Mouse (Mus musculus) large intestine, adult 2 months (tissue): ENCODE measurements around the gene Qrich2. TPM values are rescaled to one million over a fixed set of nuclear protein-coding genes. Genes with fewer than 3 reads are reported as not detected.

Experiments
- DNase-seq: peaks from one replicate; pipeline ENCODE4 v3.0.0-alpha.2; 2012; ENCODE audit warnings: low read depth, low spot score
- WGBS: fragments of 180-500 bp; shearing (Covaris S2); methylation state at CpG from one replicate; pipeline ENCODE4 v1.1.7; 2018; 5-methylcytosine and 5-hydroxymethylcytosine counted together
- polyA plus RNA-seq: library from polyadenylated mRNA; depleted of rRNA; stranded (reverse); fragments of >200 nt; gene quantifications from 2 replicates; pipeline ENCODE4 v1.2.3, GENCODE M21; 2012

The Qrich2 gene
- polyA plus RNA-seq, 1 experiment = 0.11 TPM

DNA sequence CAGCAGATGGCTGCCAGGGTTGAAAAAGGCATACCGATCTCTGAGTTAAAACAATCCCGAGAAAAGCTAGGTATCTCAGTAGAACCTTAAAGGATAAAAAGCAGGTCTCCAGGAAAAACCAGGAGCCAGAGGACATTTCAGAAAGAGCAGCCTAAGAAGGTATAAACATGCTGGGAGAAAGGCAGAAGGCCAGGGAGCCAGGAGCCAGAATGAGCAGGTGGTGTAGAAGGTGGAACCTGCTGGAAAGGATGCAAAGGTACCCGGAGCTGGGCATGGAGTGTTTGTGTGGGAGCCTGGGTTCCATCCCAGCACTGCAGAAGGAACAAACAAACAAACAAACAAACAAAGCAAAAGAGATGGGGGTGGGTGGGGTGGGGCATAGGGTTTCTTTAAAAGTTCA is 16.7 kb downstream of the Qrich2 start:
- WGBS = 91% methylated on average over 3 of the region's 3 CpGs
- no peak for DNase-seq

DNA sequence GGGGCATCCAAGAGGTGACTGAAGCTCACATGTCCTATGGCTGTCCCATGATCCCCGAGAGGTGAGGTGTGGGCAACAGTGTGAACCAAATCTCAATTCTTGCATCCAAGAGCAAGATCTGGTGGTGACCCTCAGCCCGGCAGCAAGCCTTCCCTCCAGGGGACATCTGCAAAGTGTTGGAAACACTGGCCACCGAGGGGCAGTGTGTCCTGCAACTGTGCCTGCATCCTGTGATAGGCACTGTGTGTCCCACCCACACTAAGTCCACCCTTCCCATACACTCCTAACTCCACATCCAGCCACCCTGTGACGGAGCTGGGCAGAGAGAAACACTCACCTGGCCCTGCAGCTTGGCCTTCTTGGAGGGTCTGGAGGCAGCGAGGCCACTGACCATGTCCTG is 18.2 kb downstream of the Qrich2 start:
- WGBS = 74% methylated on average over 5 of the region's 5 CpGs
- DNase-seq = no peak

DNA sequence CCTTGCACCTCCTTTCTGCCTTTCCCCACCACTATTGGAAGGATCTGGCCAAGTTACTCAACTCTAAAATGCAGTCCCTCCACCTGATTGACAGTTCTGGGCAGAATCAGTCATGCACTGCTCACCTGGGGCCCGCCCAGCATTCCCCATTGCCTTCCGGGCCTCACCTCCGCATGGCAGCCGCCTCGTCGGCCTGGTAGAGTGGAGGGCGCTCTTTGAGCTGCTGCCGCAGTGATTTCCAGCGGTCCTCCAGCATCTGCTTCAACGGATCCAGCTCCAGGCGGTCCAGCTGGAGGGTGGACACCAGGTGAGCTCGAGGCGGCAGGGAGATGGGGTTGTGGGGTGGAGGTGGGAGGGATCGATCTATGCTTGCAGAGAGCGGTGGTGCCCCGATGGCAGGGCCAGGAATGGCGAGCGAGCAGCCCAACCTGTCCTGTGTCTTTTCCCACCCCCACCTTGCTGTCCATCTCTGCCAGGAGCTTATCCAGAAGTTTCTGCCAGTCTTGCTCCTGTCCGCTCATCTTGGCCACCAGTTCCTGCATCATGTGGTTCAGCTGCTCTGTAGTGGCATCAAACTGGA is 19.6 kb downstream of the Qrich2 start:
- WGBS = 14% methylated on average over 19 of the region's 19 CpGs
- no peak for DNase-seq

DNA sequence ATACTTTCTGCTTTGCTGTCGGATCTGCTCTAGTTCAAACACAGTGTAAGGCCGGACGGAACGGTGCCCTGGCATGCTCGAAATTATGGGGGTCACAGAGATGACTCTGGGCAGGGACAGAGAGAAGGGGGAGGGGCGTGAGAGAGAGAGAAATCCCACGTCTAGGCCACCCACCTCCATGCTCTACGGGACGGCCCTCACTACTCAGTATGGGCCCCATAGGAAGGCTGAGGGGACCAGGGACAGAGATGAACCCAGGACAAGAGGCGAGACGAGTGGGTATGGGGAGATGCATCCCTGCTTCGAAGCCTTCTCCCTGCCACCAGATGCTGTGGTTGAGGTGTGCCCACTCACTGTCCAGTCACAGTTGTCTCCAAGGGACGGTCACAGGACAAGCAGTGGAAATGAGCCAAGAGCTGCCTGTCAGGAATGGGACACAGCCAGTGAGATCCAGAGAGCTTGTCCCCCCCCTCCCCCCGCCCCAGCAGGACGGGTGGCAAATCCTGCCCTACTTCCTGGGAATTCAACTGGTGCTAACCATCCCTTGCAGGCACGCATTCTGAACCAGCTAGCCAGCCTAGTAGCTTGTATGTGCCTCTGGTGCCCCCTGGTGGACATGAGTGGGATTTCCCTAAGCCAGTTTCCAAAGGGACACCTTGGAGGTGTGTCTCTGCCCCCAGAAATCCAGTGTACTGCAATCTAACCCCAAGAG is 20.3 kb downstream of the Qrich2 start:
- 44% methylated on average over 16 of the region's 16 CpGs for WGBS
- DNase-seq = peak; percentile 88

DNA sequence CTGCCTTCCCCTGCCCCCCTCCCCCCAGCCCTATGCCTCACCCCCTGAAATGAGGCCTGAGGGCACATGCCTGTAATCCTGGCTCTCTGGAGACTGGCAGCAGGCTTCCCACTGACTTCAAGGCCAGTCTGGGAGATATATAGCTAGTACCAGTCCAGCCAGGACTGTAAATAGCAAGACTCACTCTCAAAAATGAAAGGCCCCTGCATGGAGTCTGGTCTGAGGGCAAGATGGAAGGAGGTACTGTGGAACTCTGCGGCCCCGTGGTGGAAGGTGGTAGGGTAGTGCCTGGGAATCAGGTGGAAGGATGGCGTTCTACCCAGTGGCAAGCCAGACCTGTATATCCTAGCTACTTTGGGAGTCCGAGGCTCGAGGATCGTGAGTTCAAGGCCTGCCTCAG is 22.1 kb downstream of the Qrich2 start:
- no peak for DNase-seq
- whole genome bisulfite sequencing = 84% methylated on average over 6 of the region's 6 CpGs

DNA sequence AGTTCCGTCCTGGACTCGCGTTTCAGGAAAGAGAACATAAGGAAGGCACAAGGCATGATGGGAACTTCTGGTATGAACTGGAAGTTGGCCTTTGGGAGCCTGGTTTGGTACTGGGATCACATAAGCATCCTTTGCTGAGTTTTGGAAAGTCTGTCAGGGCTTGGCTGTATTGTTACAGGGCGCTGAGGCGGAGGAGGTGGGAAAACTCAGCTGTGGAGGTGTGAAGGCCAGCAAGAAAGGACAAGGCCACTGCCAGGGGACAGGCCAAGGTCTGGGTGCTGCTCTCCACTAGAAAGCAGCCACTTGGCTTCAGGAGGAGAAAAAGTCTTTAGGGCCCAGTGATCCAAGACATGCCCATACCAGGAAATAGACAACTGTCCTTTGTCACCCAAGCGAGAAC is 22.7 kb downstream of the Qrich2 start:
- WGBS = 86% methylated on average over 6 of the region's 6 CpGs
- DNase-seq = no peak

DNA sequence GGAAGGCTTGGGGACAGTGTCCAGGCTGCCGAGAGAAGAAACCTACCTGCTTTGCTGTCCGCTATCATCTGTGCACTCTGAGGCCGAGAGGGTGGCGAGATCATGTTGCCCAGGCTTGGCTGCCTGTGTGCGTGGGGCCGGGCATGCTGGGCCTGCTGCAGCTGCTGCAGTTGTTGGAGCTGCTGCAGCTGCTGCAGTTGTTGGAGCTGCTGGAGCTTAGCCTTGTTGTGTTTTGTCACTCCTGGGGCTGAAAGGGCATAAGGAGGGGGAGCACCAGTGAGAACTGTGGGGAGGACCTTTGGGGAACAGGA is 23.2 kb downstream of the Qrich2 start:
- 72% methylated on average over 6 of the region's 6 CpGs for WGBS
- no peak for DNase-seq

DNA sequence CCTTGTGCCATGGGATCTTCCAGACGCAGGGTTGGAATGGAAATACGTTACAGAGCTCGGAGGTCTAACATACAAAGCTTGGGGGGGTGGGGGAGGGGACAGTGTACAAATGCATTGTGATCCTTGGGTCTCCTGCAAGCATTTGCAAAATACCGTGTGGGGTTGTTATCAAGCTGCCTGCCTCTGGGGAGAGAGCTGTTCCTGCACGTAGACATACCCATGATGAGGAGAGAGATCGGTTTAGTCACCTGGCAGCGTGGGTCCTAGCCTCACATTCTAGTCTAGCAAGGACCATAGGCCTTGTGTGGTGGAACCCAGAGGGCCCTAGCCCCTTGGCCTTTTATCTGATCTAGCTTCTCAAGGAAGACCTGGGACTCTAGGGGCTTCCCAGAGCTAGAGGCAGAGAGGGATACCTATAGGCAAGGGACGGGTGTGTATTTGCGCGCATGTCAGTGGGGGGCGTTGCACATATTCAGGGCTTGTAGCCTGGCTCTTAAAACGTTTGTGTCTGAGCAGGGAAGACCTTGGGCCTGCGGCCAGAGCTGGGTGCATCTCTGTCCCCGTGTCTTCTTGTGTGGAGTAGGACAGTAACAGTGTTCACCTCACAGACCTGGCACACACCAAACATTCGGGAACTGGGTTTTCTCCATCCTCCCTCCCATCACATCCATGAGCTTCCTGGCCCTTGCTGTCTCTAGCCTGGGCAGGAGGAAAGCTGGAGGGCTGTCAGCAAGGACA is 23.7 kb downstream of the Qrich2 start:
- DNase-seq = no peak
- WGBS = 67% methylated on average over 15 of the region's 15 CpGs

DNA sequence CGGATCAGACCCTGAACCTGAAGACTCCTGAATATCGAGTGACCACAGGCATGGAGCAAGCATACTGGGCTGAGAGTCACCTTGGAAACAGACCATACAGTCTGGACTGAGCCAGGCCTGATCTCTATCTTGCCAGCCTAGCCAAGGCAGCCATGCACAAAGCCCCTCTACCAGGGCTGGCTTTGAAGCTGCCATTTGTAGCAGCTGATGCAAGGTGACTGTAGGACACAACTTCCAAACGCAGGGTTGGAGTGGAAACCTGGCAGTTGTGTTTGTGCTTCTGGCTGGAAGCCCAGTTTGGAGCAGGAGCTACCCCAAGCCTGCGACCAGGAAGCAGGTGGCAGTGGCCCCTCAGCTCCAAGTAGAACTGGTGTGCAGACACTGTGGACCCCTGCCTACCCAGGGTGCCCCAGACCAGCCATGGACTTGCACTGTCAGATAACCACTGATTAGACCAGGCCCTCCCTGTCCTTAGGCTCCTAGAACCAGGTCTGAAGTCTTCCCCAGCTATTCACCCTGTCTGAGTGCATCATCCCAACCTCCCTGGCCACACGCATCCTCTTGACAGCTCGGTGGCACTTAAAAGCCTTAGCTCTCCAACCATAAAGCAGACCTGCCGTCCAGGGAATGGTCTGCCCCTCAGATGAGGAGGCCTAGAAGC is 25.5 kb downstream of the Qrich2 start:
- 51% methylated on average over 7 of the region's 7 CpGs for WGBS
- DNase-seq = no peak

DNA sequence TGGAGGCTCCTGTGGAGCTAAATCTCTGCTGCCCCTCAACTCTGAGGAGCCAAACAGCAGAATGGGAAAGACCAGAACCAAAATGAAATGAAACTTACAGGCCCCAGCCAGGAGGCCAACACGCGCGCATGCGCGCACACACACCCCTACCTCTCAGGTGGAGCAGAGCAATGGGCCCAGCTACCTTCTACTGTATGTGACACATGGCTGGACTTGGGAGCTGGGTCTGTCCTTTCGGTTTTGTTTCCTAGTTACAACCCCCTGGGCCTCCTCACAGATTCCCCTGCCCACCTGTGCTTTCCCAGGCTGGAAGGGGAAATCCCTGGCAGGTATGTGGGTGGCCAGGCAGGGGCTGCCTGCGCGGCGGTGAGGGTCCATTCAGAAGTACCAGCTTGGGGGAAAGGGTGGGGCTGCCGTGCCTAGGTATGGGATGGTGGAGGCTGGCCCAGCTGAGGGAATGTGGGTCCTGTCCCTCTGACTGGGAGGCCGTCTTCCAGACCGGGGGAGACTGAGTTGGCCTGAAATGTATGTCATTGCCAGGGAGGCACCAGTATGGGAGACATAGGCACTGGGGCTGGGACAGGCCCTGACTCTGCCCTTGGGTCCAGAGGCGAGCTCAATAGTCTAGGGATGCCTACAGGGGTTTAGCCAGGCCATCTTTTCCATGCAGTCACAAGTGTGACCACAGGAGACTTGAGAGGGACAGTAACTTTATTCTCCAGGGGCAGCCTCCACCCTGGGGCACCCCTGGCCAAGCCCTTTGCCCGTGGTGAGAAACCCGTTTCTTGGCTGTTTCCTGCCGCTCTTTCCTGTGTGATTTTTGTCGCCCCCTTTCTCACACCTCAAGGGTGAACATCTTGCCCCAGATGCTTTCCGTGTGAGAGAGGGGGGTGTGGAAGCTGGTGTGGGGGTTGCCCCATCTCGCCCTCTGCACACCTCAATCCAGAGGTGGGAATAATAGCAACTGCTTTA is 26.5 kb downstream of the Qrich2 start:
- no peak for DNase-seq
- 77% methylated on average over 19 of the region's 19 CpGs for WGBS

DNA sequence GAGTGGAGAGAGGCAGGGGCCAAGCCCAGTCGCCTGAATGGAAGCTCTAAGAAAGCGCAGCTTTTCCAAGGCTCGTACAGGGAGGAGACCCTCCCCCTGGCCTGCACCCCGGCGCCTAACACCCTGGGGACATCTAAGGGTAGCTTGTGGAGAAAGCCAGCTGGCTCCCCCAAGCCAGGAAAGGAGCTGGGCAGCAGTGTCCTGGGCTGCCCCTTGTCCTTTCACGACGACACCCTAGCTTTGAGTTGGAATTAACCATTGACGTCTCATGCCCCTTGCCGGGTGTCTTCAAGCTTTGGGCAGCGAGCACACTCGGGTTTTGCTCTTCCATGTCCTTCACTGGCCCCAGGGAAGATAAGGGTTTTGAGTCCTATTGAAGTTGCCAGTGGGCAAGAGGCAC is 28.5 kb downstream of the Qrich2 start:
- WGBS = 74% methylated on average over 11 of the region's 11 CpGs
- DNase-seq = no peak

DNA sequence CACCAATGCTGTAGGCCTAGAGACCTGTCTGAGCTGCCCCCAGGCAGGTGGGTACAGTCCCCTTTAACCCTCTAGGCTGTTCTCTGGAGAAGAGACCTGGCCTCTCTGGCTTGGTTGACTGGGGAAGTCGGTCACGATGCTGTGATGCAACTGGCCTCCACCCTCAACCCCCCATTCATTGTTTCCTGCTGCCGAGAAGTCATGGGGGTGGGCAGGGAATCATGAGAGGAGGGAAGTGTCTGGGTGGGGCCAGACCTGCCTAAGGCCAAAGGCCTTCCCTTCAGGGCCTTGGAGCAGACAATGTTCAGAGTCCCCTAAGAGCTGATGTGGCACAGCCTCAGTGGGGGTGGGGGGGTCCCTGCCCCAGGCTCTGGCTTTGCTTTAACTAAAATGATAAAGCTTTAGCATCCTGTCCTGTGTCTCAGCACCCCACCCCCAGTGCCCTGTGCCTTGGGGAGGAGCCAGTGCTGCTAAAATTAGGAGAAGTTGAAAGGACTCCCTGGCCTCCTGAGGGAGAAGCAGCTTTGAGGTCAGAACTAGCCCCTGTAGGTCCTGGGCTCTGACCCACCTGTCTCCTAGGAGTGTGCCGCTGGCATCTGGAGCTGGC is 29.2 kb downstream of the Qrich2 start:
- WGBS = 18% methylated on average over 4 of the region's 4 CpGs
- DNase-seq = no peak

DNA sequence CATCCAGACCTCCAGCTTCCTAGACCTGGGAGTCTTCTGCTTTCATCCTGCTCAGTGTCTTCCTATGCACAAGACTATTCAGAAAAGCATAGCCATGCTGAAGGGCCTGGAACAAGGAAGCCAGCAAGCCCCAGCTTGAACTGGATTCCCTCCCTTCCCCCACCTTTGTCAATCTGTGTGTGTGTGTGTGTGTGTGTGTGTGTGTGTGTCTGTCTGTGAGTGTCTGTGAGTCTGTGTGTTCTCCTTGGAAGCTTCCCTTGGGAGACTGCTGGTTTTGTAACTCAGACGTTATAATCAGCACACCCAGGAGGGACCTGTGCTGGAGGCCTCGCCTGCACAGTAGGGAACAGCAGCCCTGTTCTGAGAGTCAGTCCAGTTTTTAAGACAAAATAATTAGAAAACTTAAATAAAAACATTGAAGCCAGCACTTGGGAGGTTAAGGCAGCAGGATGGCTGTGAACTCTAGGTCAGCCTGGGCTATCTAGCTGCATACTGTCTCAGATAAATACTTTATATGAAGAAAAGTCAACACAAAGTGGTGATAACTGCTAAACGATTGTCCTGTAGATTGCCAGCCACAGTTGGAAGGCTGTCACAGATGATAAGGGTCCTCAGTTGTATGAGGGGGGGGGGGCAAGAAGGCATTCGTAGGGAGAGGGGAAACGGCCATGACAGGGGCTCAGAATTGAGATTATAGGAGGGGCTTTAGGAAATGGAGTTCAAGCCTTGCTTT is 29.9 kb downstream of the Qrich2 start:
- DNase-seq = no peak
- 17% methylated on average over 5 of the region's 5 CpGs for WGBS

DNA sequence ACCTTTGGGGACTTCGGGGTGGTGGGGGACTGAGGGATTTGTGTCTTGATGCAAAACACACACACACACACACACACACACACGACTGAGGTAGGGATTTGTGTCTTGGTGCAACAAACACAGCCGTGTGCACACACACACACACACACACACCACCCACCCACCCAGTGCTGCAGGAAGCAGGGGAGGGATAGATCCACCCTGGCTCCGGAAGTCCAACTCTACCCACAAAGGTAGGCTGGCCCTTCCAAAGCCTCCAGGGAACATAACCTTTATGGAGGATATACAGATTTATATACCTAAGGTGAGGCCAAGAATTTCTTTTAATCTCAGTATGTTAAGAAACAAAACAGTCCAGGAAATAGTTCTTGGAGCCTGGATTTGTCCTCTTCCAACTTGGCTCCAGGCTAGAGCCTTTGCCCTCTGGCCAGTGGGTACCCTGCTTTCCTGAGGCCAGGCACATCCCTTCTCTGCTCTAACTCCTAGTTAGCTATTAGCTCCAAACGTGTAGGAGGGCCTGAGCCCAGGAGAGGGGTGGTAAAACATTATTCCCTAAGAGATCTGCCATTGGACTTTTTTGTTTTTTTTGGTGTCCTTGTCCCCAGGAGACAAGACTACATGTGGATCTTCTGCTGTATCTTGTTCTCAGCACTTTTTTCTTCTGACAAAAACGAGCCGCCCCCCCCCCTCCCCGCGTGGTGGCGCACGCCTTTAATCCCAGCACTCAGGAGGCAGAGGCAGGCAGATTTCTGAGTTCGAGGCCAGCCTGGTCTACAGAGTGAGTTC is 30.9 kb downstream of the Qrich2 start:
- WGBS = 35% methylated on average over 12 of the region's 12 CpGs
- DNase-seq = no peak

DNA sequence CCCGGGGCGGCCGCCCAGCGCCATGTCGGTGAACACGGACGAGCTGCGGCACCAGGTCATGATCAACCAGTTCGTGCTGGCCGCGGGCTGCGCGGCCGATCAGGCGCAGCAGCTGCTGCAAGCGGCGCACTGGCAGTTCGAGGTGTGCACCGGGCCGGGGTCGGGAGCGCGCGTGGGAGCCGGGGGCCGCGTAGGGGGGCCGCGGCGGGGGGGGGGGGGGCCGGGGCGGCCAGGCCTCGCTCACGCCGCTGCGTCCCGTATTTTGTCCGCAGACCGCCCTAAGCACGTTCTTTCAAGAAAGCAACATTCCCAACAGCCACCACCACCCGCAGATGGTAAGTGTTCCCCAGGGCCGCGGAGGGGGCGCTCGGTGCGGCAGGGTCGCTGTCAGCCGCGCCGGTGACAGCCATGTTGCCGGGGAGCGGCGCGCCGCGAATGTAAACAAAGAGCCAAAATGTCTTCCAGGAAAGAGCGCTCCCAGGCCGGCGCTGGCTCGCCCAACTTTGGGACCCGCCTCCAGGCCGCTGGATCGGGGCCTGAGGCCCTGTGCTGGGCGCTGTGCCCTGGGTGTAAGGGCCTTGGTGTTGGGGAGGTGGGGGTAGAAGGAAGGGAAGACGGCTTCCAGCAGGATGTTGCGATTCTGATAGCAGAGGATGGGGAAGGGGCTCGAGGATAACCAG is 31.6 kb downstream of the Qrich2 start:
- no peak for DNase-seq
- under 1% methylated on average over 55 of the region's 67 CpGs for WGBS

DNA sequence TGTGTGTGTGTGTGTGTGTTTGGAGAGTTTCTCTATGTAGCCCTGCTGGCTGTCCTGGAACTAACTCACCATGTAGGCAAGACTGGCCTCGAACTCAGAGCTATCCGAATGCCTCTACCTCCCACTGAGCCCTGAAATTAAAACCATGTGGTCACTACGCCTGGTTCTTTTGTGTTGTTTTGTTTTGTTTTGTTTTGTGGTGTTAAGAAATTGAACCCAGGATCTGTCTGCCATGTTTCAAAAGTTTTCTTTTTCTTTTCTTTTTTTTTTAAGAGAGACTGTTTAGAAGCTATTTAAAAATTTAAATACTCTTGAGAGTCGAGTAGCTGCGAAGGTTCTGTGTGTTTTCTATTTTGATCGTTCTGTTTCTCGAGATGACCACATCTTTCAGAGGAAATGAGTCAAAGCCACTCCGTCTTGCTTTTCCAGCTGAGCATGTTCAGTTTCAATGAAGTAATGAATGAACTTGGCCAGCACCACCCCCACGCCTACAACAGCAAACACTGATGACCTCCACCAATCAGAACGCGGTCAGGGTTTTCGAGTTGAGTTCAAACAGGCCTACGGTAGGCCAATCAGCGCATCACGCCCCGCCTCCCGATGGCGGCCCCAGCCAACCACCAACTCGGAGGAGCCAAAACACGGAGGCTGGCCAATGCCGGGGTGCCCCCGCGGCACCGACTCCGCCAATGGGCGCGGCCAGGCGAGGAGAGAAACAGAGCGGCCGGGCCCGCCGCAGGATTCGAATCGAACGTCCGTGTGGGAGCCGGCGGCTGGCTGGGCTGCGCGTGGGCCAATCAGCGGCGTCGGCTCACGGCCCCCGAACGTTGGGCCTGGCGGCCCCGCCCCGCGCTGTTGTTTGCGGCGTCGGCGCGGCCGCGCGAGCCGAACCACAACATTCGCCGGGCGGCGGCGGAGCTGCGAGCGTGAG is 32.4 kb downstream of the Qrich2 start, which contains the start of gene Ubald2:
Gene Ubald2 (plus strand): TSS at position 739 of the 931 bp plus-strand sequence.
- WGBS = under 1% methylated on average over 66 of the region's 66 CpGs
- DNase-seq = peak; percentile 100
